Mouse (Mus musculus): ENCODE measurements around the gene Mmp28. TPM values are rescaled to one million over a fixed set of nuclear protein-coding genes. Genes with fewer than 3 reads are reported as not detected.

Gene Mmp28
- polyA plus RNA-seq, 1 experiment from 2014 or later, result 0.47 TPM

DNA sequence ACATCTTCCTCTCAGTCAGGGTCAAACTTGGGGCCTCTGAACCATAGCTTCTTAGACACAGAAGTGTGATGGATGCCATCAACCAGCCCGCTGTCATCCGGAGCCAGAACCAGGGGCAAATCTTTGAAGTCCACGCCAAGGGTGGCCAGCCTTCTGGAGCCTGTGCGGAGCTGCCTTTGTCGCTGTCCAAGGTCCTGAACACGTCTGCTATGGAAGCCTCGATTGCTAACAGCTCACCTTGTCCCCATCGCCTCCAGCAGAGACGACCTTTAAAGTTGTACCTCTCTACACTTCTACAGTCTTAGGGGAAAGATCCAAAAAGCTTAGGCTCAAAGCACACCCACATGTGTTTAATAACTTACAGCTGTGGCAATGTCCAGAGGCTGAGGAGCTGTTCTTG is 41.6 kb downstream of the Mmp28 start:
- ATAC-seq (ENCODE audit: low read depth) (no peak), DNase-seq (peak; percentile 36)
- WGBS (ENCODE audit: insufficient replicate concordance), result 3% methylated on average over 9 of the region's 9 CpGs
- H3K27me3 ChIP-seq, result peaks cover 73% of the 10 kb centered on the region
- H3K9me3 ChIP-seq (replicated peaks), result no peaks in the 10 kb centered on the region
- H3K4me2 ChIP-seq, result no peak overlapping the region
- H3K36me3 ChIP-seq, result no peaks in the 10 kb centered on the region
- H3K27ac ChIP-seq, result no peak overlapping the region
- no peak overlapping the region for H3K9ac ChIP-seq
- no peak overlapping the region for H3K4me3 ChIP-seq (replicated peaks)
- H3K4me1 ChIP-seq (replicated peaks), result peaks cover 4% of the 10 kb centered on the region; the same call in 1 of the 2 replicates

DNA sequence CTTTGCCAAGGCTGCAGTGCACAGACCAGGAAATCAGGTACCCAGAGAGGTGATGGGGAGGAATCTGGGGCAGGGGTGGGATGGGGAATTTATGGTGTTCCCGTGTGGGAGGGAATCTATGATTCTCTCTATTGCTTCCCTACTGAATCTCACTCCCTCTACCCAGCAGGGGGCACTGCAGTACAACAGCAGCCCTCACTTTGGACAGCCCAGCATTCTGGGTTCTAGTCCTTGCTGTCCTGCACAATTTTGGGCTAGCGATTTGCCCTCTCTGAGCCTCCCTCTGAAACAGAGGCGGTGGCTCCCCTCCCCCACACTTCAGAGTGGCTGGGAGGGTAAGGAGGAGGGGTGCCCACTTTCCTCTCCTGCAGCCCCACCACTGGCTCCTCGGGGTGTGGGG is 42.5 kb downstream of the Mmp28 start:
- 16% methylated on average over 4 of the region's 4 CpGs for WGBS (ENCODE audit: insufficient replicate concordance)
- peaks cover 70% of the 10 kb centered on the region for H3K27me3 ChIP-seq

DNA sequence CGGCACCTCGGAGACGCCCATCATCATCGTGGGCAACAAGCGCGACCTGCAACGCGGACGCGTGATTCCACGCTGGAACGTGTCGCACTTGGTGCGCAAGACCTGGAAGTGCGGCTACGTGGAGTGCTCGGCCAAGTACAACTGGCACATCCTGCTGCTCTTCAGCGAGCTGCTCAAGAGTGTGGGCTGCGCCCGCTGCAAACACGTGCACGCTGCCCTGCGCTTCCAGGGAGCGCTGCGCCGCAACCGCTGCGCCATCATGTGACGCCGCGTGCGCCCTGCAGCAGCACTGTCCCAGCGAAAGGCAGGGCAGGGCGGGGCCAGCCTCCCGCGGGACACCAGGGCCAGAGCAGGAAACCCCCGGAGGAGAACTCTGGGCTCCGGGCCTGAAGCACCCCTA is 44.3 kb downstream of the Mmp28 start:
- 9% methylated on average over 38 of the region's 38 CpGs for WGBS (ENCODE audit: insufficient replicate concordance)
- Histone ChIP-seq H3K36me3 (no peaks in the 10 kb centered on the region), H3K27ac (no peak overlapping the region), H3K4me3 (replicated peaks) (no peak overlapping the region), H3K9me3 (replicated peaks) (no peaks in the 10 kb centered on the region), H3K9ac (no peak overlapping the region), H3K27me3 (peaks cover 67% of the 10 kb centered on the region), H3K4me1 (replicated peaks) (peaks cover 4% of the 10 kb centered on the region; the same call in 1 of the 2 replicates), H3K4me2 (peak overlapping the region; percentile 17; the same call in 1 of the 2 replicates)
- DNase-seq (no peak), ATAC-seq (ENCODE audit: low read depth) (no peak)

More for the DNA sequence above, 42.5 kb downstream of the Mmp28 start:
- Histone ChIP-seq H3K4me1 (replicated peaks) (peaks cover 4% of the 10 kb centered on the region; the same call in 1 of the 2 replicates), H3K9me3 (replicated peaks) (no peaks in the 10 kb centered on the region), H3K9ac (no peak overlapping the region), H3K36me3 (no peaks in the 10 kb centered on the region), H3K4me2 (no peak overlapping the region), H3K27ac (no peak overlapping the region), H3K4me3 (replicated peaks) (no peak overlapping the region)
- DNase-seq (no peak), ATAC-seq (ENCODE audit: low read depth) (no peak)

GRCm38 (mm10) chr11:83417708-83418107 is 45.2 kb downstream of the Mmp28 start:
- Histone ChIP-seq H3K4me1 (replicated peaks) (peaks cover 4% of the 10 kb centered on the region; the same call in 1 of the 2 replicates), H3K9ac (no peak overlapping the region), H3K36me3 (no peaks in the 10 kb centered on the region), H3K4me3 (replicated peaks) (no peak overlapping the region), H3K4me2 (no peak overlapping the region), H3K27ac (no peak overlapping the region), H3K27me3 (peaks cover 76% of the 10 kb centered on the region), H3K9me3 (replicated peaks) (no peaks in the 10 kb centered on the region)
- WGBS (ENCODE audit: insufficient replicate concordance), result 69% methylated on average over 7 of the region's 7 CpGs
- DNase-seq, result no peak
- no peak for ATAC-seq (ENCODE audit: low read depth)

- no peak for ATAC-seq (ENCODE audit: low read depth)
- no peaks in the 10 kb centered on the region for H3K36me3 ChIP-seq
- peaks cover 79% of the 10 kb centered on the region for H3K27me3 ChIP-seq
- H3K4me2 ChIP-seq, result no peak overlapping the region
- H3K9me3 ChIP-seq (replicated peaks), result no peaks in the 10 kb centered on the region
- no peak overlapping the region for H3K4me3 ChIP-seq (replicated peaks)
- 7% methylated on average over 5 of the region's 5 CpGs for WGBS (ENCODE audit: insufficient replicate concordance)
- DNase-seq, result no peak
- H3K27ac ChIP-seq, result no peak overlapping the region
- no peak overlapping the region for H3K9ac ChIP-seq
- peaks cover 4% of the 10 kb centered on the region; the same call in 1 of the 2 replicates for H3K4me1 ChIP-seq (replicated peaks)
These were observed 45.8 kb downstream of the Mmp28 start for GRCm38 (mm10) chr11:83417080-83417479.

DNA sequence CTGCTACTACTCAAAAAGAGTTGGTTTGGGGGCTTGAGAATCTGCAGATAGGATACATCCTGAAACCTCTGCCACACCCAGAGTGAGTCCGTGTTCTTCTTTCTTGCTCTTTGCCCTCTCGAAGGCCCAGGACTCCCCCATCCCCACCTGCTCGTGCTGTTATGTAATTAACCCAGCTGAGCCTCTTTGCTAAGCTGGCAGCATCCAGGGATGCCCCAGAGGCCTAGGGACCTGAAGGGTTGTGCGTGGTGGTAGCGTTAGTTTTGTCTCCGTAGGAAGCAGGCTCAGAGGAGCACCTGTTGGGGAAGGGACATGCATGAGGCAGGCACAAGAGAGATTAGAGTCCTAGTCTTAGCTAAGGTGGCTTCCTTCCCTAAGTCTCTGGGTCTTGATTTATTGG is 52.4 kb downstream of the Mmp28 start:
- Histone ChIP-seq H3K36me3 (no peaks in the 10 kb centered on the region), H3K27ac (no peak overlapping the region), H3K4me3 (replicated peaks) (no peak overlapping the region), H3K4me1 (replicated peaks) (peaks cover 3% of the 10 kb centered on the region; the same call in 1 of the 2 replicates), H3K27me3 (peaks cover 70% of the 10 kb centered on the region), H3K9me3 (replicated peaks) (no peaks in the 10 kb centered on the region), H3K4me2 (peak overlapping the region; percentile 68), H3K9ac (no peak overlapping the region)
- WGBS (ENCODE audit: insufficient replicate concordance), result 44% methylated on average over 6 of the region's 6 CpGs
- ATAC-seq (ENCODE audit: low read depth) (no peak), DNase-seq (no peak)

DNA sequence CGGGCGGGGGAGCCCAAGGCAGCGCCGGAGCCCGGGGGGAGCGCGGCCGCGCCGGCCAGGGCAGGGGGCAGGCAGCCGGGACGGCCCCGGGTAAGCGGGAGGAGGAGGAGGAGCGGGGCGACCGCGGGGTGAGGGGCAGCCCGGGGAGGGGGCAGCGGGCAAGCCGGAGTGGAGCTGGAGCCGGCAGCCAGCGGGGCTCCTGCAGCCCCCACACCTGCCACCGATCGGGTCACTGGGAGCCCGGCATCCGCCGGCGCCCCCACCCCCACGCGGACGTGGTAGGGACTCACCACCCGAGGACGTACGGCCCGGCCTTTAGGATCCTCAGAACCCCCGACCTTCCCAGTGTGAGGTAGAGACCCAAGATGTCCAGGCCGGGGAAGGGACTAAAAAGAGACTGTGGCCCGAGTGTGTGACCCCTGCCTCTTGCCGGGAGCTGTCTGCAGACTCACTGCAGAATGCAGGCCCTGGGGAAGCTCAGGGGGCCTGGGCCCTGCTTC is 53.0 kb downstream of the Mmp28 start:
- Histone ChIP-seq H3K36me3 (no peaks in the 10 kb centered on the region), H3K27ac (no peak overlapping the region), H3K4me3 (replicated peaks) (peak overlapping the region; percentile 62), H3K9me3 (replicated peaks) (no peaks in the 10 kb centered on the region), H3K4me1 (replicated peaks) (peaks cover 3% of the 10 kb centered on the region; the same call in 1 of the 2 replicates), H3K9ac (peak overlapping the region; percentile 45), H3K4me2 (peak overlapping the region; percentile 68), H3K27me3 (peaks cover 70% of the 10 kb centered on the region)
- DNase-seq, result no peak
- ATAC-seq (ENCODE audit: low read depth), result no peak
- WGBS (ENCODE audit: insufficient replicate concordance), result 3% methylated on average over 25 of the region's 40 CpGs

GRCm38 (mm10) chr11:83409087-83409754 is 53.6 kb downstream of the Mmp28 start, which contains the start of gene Rasl10b:
Gene Rasl10b, plus strand, starts transcription at chr11:83409137.
- Histone ChIP-seq H3K27ac (no peak within 1 kb of the TSS), H3K36me3 (0 out of 2 replicates have a peak, but pooled peaks cover under 1% of the 10 kb centered on the region), H3K4me2 (peak within 1 kb of the TSS; percentile 68), H3K4me3 (replicated peaks) (peak within 1 kb of the TSS; percentile 62), H3K27me3 (peaks cover 70% of the 10 kb centered on the region), H3K9me3 (replicated peaks) (no peaks in the 10 kb centered on the region), H3K4me1 (replicated peaks) (peaks cover 3% of the 10 kb centered on the region; the same call in 1 of the 2 replicates), H3K9ac (peak within 1 kb of the TSS; percentile 45)
- ATAC-seq (ENCODE audit: low read depth), result no peak
- 5% methylated on average over 23 of the region's 44 CpGs for WGBS (ENCODE audit: insufficient replicate concordance)
- DNase-seq, result no peak

- no peak for DNase-seq
- no peaks in the 10 kb centered on the region for H3K9me3 ChIP-seq (replicated peaks)
- peaks cover 10% of the 10 kb centered on the region for H3K36me3 ChIP-seq
- no peak overlapping the region for H3K9ac ChIP-seq
- peaks cover 3% of the 10 kb centered on the region; the same call in 1 of the 2 replicates for H3K4me1 ChIP-seq (replicated peaks)
- ATAC-seq (ENCODE audit: low read depth), result no peak
- no peak overlapping the region for H3K4me2 ChIP-seq
- WGBS (ENCODE audit: insufficient replicate concordance), result 34% methylated on average over 8 of the region's 8 CpGs
- peaks cover 64% of the 10 kb centered on the region for H3K27me3 ChIP-seq
- no peak overlapping the region for H3K4me3 ChIP-seq (replicated peaks)
- no peak overlapping the region for H3K27ac ChIP-seq
These were observed 54.6 kb downstream of the Mmp28 start for GRCm38 (mm10) chr11:83408242-83408641.

DNA sequence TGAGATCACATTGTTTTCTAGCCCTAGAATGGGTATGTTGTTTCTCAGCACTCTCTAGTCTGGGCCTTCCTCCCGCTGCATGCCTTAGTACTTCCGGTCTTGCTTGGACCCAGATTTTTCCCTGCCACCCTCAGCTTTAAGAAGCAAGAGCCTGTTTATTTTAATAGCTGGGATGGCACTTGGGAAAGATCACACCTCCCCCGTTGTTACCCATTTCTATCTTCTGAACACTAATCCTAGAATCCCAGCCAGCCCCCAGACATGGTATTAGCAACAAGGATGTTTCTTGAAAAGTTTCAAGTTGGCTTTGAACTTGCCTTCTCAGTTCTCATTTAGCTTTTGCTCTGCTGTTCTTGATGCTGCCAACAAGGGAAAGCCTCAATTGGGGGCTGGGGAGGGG is 56.5 kb downstream of the Mmp28 start:
- no peaks in the 10 kb centered on the region for H3K9me3 ChIP-seq (replicated peaks)
- ATAC-seq (ENCODE audit: low read depth) (no peak), DNase-seq (no peak)
- H3K4me2 ChIP-seq, result no peak overlapping the region
- H3K9ac ChIP-seq, result no peak overlapping the region
- 55% methylated on average over 3 of the region's 3 CpGs for WGBS (ENCODE audit: insufficient replicate concordance)
- peaks cover 45% of the 10 kb centered on the region for H3K27me3 ChIP-seq
- H3K4me3 ChIP-seq (replicated peaks), result no peak overlapping the region
- H3K4me1 ChIP-seq (replicated peaks), result peaks cover 3% of the 10 kb centered on the region; the same call in 1 of the 2 replicates
- H3K27ac ChIP-seq, result no peak overlapping the region
- peaks cover 21% of the 10 kb centered on the region for H3K36me3 ChIP-seq

GRCm38 (mm10) chr11:83403787-83404186 is 59.1 kb downstream of the Mmp28 start:
- Histone ChIP-seq H3K4me2 (no peak overlapping the region), H3K4me3 (replicated peaks) (no peak overlapping the region), H3K9ac (no peak overlapping the region), H3K27me3 (peaks cover 19% of the 10 kb centered on the region), H3K27ac (no peak overlapping the region), H3K36me3 (peaks cover 30% of the 10 kb centered on the region), H3K9me3 (replicated peaks) (no peaks in the 10 kb centered on the region), H3K4me1 (replicated peaks) (no peaks in the 10 kb centered on the region)
- no peak for ATAC-seq (ENCODE audit: low read depth)
- DNase-seq, result no peak
- WGBS (ENCODE audit: insufficient replicate concordance), result 81% methylated on average over 7 of the region's 7 CpGs

GRCm38 (mm10) chr11:83398724-83399123 is 64.1 kb downstream of the Mmp28 start:
- WGBS (ENCODE audit: insufficient replicate concordance), result 60% methylated on average over 5 of the region's 5 CpGs
- H3K36me3 ChIP-seq, result peaks cover 58% of the 10 kb centered on the region

More at GRCm38 (mm10) chr11:83398724-83399123, 64.1 kb downstream of the Mmp28 start:
- Histone ChIP-seq H3K4me2 (no peak overlapping the region), H3K9ac (no peak overlapping the region), H3K9me3 (replicated peaks) (no peaks in the 10 kb centered on the region), H3K4me3 (replicated peaks) (no peak overlapping the region), H3K27ac (no peak overlapping the region), H3K27me3 (no peaks in the 10 kb centered on the region), H3K4me1 (replicated peaks) (no peaks in the 10 kb centered on the region)
- ATAC-seq (ENCODE audit: low read depth) (no peak), DNase-seq (no peak)
